Mouse (Mus musculus) CD4-positive helper T cell, adult 2 months (primary cell): ENCODE measurements around the gene Peak1.
"Not testable (repeated sequence)": the region's sequence is repeated elsewhere in the genome, so short reads cannot be mapped to it uniquely, and the experiment has no call there.

ENCODE experiments used
- DNase-seq: peaks from one replicate; pipeline ENCODE4 v3.0.0-alpha.2; 2012; ENCODE audit warnings: low read depth, missing footprints, low spot score

Peak1 gene

DNA sequence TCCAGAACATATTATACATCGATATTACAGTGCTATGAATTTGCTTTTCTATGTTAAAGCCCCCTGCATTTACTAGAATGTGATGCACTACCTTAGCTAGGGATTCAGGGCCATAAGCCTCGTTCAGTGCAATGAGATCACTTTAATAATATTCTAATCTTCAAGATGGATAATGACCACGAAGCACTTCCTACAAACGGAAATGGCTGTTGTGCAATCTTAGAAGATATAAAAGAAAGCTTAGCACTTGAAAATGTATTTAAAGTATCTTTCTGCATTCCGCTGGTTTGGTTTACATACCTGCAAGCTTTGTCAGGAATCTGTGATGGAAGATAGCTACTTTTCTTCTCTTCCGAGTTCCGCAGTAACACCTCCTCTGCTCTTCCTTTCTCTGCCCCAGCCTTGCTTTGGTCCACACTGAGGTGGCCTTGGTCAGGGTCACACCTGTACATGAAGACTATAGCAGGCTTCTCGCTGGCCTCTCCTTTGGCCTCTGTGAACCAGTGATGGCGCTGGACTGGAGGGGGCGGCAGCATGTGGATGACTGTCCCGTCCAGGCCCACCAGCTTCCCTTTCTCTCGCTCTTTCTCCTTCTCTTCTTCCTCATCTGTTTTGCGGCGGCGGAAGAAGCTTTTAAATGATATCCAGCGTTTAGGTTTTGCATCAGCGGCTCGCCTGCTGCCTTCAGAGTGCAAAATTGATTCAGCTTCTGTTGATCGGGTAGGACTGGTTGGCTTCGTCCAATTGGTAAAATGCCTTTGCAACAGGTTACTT lies 160.5 kb downstream of the Peak1 start:
- DNase-seq, result no peak

GRCm38 (mm10) chr9:56255676-56256432 lies 162.0 kb downstream of the Peak1 start:
- no peak for DNase-seq

DNA sequence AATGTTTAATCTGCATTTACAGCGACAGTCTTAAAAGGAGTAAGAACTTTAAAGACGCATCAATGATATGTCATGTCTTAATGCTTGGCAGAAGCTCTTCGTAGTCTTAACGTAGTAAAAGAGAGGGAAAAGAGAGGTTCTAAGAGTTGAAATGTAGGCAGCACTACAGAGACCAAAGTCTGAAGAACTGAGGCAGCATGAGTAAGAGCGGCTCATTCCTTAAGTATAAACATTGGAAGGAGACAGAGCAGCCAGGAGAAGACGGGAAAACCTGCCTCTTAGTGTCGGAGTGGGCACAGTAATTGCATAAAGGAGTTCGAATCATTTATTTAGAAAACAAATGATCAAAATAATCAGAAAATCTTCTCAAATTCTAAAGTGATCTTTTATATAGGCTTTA lies 173.5 kb downstream of the Peak1 start:
- DNase-seq, result no peak

GRCm38 (mm10) chr9:56243885-56244284 lies 174.0 kb downstream of the Peak1 start:
- DNase-seq, result no peak

- no peak for DNase-seq
These were observed 175.2 kb downstream of the Peak1 start for GRCm38 (mm10) chr9:56242686-56243085.

DNA sequence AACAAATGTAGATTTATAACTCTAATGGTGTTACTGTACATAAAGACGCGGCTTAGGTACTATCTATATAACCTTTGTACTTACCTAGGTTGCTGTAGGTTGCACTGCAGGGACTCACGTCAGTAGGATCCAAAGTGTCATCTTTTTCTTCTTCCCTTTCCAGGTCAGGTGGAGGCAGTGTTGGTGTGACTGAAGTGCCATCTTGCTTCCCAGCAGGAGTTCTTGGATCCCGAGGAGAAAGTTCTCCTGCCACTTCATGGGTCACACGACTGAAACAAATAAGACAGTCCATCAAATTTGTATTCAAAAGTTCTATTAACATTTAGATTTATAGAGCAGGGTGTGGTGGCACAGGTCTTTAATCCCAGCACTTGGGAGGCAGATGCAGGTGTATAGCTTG lies 176.8 kb downstream of the Peak1 start:
- no peak for DNase-seq

GRCm38 (mm10) chr9:56235871-56236298 lies 182.0 kb downstream of the Peak1 start:
- no peak for DNase-seq

DNA sequence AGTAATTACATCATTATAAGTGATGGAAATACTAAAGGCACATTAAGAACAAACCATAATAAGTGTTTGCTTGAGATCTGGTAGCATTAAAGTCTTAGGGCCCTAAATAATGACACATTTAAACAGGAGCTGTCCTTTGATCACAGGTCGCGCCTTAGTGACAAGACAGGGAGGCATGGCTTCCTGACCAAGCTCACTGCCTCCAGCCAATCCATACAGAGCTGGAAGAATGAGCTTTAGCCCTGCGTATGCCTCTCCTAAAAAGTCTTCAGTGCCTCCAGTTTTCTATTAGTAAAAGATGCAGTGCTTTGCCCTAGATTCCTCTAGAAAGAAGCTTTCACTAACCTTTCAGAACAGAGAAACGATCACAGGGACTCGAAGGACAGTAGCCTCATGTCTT lies 182.6 kb downstream of the Peak1 start:
- no peak for DNase-seq

- DNase-seq, result no peak
These were observed 183.3 kb downstream of the Peak1 start for GRCm38 (mm10) chr9:56234561-56234960.

DNA sequence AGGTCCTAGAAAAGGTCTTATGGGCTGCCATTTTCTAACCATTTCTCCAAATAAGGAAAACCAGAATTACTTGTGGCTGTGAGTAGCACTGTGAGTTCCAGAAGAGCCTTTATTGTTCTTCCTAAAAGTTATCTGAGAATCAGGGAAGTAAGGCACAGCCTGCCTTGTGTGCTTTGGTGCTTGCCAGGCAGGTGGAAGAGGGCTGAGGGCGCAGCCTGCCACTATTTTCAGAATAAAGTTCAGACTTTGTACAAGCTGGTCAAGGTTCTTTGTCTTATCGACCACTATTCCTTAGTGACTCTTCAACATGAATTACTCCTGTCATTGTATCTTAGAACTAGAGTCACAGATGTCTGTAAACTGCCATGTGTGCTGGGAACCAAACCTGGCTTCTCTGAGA lies 184.6 kb downstream of the Peak1 start:
- no peak for DNase-seq

GRCm38 (mm10) chr9:56230906-56231305 lies 187.0 kb downstream of the Peak1 start:
- no peak for DNase-seq

GRCm38 (mm10) chr9:56227626-56228025 lies 190.2 kb downstream of the Peak1 start:
- no peak for DNase-seq

- not testable (repeated sequence) for DNase-seq
These were observed 194.3 kb downstream of the Peak1 start for GRCm38 (mm10) chr9:56223429-56224051.

DNA sequence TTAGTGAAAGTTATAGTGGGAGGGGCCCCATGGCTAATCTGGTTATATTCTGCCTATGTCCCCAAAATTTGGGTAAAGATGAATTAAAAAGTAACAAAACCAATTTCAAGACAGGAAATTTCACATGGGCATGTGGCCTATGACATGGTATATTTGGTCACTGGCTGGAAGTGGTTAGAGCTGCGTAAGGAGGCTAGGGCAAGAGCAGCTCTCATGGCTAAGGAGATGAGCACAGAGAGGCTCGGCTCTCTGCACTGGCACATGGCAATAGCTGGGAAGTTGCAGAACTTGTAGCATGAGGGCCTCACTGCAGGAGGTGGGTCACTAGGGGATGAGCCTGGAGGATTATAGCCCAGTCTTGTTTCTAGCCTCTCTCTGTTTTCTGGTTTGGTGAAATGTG lies 199.0 kb downstream of the Peak1 start:
- no peak for DNase-seq

DNA sequence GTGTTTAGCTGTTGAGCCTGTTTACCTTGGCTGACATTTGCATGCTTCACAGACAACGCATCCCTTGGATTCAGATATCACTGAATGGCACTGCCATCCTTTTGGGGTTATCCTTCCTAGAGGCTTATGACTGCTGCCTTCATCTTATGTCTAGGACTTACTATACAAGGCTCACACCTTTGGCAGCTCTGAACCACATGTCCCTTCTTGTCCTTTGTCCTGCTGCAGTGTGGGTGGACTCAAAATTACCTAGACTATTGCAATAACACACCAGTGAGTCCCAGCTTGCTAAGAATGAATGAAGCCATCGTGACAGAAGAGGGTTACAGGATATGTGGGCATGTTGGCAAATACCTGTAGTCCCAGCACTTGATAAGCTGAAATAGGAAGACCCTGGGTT lies 199.8 kb downstream of the Peak1 start:
- no peak for DNase-seq

DNA sequence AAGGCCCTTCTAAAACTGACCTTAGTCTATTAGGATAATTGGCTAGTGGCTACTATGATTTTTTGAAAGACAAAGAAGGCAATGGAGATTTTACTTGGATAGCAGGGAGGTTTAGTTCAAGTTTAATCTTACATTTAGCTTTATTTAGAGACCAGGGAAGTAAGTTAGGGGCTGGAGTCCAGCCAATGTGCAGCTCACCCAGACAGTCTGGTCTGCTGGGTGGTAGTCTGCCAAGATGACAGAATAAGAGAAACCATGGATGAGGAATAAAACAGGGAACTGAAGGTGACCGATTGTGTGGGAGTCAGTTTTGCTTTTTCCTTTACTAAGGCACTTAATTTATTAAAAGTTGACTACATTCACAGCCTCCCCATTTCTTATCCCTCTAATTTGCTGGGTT lies 200.5 kb downstream of the Peak1 start:
- no peak for DNase-seq

- DNase-seq, result peak; percentile 51
These were observed 204.2 kb downstream of the Peak1 start for GRCm38 (mm10) chr9:56213451-56214291.

- DNase-seq, result peak; percentile 22
These were observed 209.1 kb downstream of the Peak1 start for GRCm38 (mm10) chr9:56208817-56209216.

GRCm38 (mm10) chr9:56207516-56207915 lies 210.4 kb downstream of the Peak1 start:
- no peak for DNase-seq

DNA sequence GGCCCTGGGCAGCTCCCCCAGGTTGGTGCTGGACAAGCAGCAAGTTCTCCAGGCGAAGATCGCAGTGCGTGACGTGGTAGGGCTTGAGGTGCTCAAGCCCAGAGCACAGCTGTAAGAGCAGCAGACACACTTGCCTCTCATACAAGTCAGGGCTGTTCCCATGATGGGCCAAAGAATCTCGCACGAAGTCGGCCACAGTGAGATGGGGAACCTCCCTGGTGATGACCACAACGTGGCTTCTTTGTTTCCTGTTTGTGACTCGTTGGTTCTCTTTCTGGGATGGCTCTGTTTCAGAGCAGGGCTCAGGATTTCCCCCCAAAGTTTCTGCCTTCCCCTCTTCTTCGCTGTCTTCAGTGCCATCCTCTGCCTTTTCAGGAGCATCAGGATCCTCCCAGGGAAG lies 210.8 kb downstream of the Peak1 start:
- DNase-seq, result peak; percentile 11

DNA sequence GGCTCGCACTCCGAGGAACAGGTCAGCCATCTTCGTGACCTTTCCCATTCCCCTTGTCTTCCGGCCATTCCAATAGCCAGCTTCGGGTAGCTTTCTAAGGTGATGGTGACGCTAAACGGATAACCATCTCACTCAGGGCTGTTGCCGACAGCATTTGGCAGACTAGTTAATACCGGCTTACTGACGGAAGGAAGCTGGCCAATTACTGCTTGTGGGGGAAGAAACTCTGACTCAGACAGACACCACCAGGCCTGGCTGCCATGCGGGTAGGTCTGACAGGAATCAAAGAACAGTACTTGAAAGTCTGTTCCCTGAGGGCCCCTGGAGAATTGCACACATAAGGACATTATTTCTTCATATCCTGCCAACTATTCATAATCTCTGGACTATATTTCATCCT lies 212.5 kb downstream of the Peak1 start:
- no peak for DNase-seq

DNA sequence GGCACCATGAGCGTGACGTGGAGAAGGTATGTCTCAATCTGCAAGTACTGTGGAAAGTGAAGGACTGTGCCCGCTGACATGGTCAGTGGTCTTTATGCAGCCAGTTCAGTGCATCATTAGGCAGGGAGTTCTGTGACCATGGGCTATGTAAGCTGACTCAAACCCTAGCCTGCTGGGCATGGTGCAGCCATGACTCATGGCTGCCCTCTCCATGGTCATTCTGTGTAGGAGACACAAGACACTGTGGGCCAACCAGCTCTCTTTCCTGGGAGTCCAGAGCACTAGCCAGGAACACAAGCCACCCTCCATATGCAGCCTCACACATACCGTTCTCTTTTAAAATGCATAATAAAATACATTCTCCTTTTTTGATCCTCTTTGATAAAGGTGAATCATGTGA lies 213.6 kb downstream of the Peak1 start:
- DNase-seq, result no peak
